Mouse (Mus musculus) limb, embryonic 14.5 days (tissue): ENCODE results near the gene Cdh10. TPM values are rescaled to one million over a fixed set of nuclear protein-coding genes. Genes with fewer than 3 reads are reported as not detected.
A peak's percentile ranks its signal among the peaks of the same experiment; 100 is the strongest.

Source experiments
- ATAC-seq: fragments of 200-750 bp; cut with Nextera tagmentation; 2 replicates; pipeline ENCODE4 v1.8.0; 2017; ENCODE audit warnings: low read depth, moderate number of reproducible peaks, moderate TSS enrichment; ENCODE audit not compliant: low FRiP score
- DNase-seq: peaks from one replicate; pipeline ENCODE4 v3.0.0-alpha.2; 2015; ENCODE audit warnings: low spot score
- H3K27ac ChIP-seq: fragments of 300-500 bp; sonication (generic); replicated peaks from 2 replicates; pipeline ENCODE4 v1.5.1; 2014; ENCODE audit warnings: low read depth, mild to moderate bottlenecking, low read length, moderate library complexity, mixed read lengths
- H3K27me3 ChIP-seq: fragments of 300-500 bp; sonication (generic); 2 replicates; pipeline ENCODE4 v1.6.1; 2014; ENCODE audit warnings: low read length, mixed read lengths; ENCODE audit not compliant: control insufficient read depth, insufficient read depth
- H3K36me3 ChIP-seq: fragments of 300-500 bp; sonication (generic); 2 replicates; pipeline ENCODE4 v1.6.1; 2014; ENCODE audit warnings: mild to moderate bottlenecking, low read length, moderate library complexity, mixed read lengths; ENCODE audit not compliant: control insufficient read depth, insufficient read depth
- H3K4me1 ChIP-seq: fragments of 300-500 bp; sonication (generic); 2 replicates; pipeline ENCODE4 v1.6.1; 2014; ENCODE audit warnings: antibody characterized with exemption, low read length, mixed read lengths; ENCODE audit not compliant: control insufficient read depth, insufficient read depth
- H3K4me2 ChIP-seq: fragments of 300-500 bp; sonication (generic); replicated peaks from 2 replicates; pipeline ENCODE4 v1.6.1; 2014; ENCODE audit warnings: low read depth, mild to moderate bottlenecking, low read length, moderate library complexity; ENCODE audit not compliant: severe bottlenecking
- H3K4me3 ChIP-seq: fragments of 300-500 bp; sonication (generic); replicated peaks from 2 replicates; pipeline ENCODE4 v1.5.1; 2014; ENCODE audit warnings: low read length
- H3K9ac ChIP-seq: fragments of 300-500 bp; sonication (generic); 2 replicates; pipeline ENCODE4 v1.6.1; 2014; ENCODE audit warnings: mild to moderate bottlenecking, low read depth, low read length, moderate library complexity; ENCODE audit not compliant: severe bottlenecking
- H3K9me3 ChIP-seq: fragments of 300-500 bp; sonication (generic); 2 replicates; pipeline ENCODE4 v1.6.1; 2016; ENCODE audit warnings: low read length; ENCODE audit not compliant: control insufficient read depth
- POLR2A ChIP-seq: fragments of 200-500 bp; IDR thresholded peaks from 2 replicates; pipeline ENCODE4 v1.8.0; 2012; ENCODE audit warnings: inconsistent platforms, mild to moderate bottlenecking, moderate library complexity, borderline replicate concordance; ENCODE audit not compliant: insufficient read depth, insufficient read length; ENCODE audit errors: extremely low read depth
- WGBS: fragments of 180-500 bp; shearing (Covaris S2); extraction: QIAGEN DNeasy Blood & Tissue Kit; methylation state at CpG from one replicate; pipeline ENCODE4 v1.1.7; 2014; 5-methylcytosine and 5-hydroxymethylcytosine counted together
- polyA plus RNA-seq, 2 experiments: library from polyadenylated mRNA; depleted of rRNA in 1 of 2; stranded (reverse) in 1 of 2; unstranded in 1 of 2; fragments of >200 nt; fragmentation: Nextera tagmentation in 1 of 2; extraction: Ambion mirVana in 1 of 2; gene quantifications; 2 replicates each; pipeline versions ENCODE4 v1.2.1 to v1.2.3; 2012 to 2014

Gene Cdh10
- polyA plus RNA-seq (2012; rRNA removed) = 3.9 and 4.8 TPM in 2 replicates
- polyA plus RNA-seq (2014; fragmentation: Nextera tagmentation; extraction: Ambion mirVana) = 3.6 and 3.9 TPM in 2 replicates

DNA sequence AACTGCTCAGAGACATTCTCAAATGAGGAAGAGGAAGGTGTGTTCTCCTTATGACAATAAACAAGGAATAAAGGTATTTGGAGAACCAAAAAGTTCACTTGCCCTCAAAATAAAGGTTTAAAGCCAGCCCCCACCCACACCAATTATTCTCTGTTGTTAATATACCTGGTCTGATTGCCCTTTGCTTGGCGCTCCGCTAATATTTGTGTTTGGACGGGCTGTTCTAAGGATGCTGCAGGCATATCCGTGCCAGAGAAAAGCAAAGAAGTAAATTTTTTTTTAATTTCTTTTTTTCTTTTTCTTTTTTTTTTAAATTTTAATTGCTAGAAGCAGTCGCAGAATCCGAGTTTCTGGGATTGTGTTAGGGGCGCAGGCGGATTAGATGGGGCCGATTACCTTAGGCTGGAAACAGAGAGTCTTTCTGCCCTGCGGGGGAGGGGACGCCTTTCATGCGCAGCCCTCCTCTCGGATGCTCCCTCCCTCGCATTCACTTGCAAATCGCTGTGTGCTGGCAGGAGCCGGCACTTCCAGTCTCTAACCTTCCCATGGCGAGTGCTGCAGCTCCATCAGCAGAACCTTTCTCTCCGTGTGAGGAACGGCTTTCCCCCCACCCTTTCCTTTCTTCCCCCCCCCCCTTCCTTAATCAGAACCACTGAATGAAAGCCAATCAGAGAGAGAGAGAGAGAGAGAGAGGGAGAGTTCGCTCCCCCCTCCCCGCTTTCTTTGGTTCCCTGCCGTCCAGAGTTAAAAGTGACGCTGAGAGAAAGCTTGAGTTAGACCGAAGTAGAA is at the start of gene Cdh10:
TSS of gene Cdh10 (plus strand) at position 763 of the 789 bp plus-strand sequence.
- DNase-seq = peak; percentile 38
- no peaks in the 10 kb centered on the region for H3K4me1 ChIP-seq
- WGBS = 1% methylated on average over 24 of the region's 24 CpGs
- H3K27me3 ChIP-seq = no peaks in the 10 kb centered on the region
- TF ChIP-seq POLR2A = no peak
- H3K9ac ChIP-seq = peak within 1 kb of the TSS; percentile 54
- H3K9me3 ChIP-seq = no peaks in the 10 kb centered on the region
- peak within 1 kb of the TSS; percentile 46 for H3K4me3 ChIP-seq
- no peak within 1 kb of the TSS for H3K27ac ChIP-seq
- peak within 1 kb of the TSS; percentile 62 for H3K4me2 ChIP-seq
- H3K36me3 ChIP-seq = no peaks in the 10 kb centered on the region
- ATAC-seq = peak; percentile 64; the same call in 1 of the 2 replicates

DNA sequence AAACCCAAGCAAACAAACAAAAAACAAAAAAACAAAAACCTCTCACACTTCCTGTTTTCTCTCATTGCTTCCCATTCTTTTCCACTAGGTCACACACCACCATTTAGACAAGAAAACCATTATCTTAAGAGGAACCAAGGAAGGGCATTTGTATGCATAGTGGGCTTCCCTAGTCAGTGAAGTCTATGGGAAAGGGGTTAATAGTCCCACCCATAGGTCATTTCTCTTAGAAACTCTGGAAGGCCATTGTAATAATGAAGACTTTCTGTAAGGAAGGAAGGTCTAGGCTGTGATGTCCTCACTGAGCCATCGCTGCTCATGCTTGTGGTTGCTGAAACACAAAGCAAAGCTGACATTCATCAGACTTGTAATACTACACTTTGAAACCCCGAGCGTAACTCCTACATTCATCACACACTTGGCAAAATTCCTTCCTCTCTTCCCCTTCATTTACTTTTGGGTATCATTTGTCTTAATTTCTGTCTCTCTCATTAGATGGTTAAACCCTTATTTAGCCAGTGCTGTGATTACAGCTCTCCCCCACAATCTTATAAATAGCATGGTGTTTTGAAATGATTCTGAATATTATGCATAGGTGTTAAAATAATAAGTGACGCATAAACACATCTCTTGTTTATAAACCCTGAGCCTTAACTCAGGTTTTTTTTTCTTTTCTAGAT is 9.5 kb upstream of the Cdh10 start:
- WGBS = 76% methylated on average over 4 of the region's 4 CpGs
- no peaks in the 10 kb centered on the region for H3K4me1 ChIP-seq
- H3K4me2 ChIP-seq = no peak overlapping the region
- no peak overlapping the region for H3K4me3 ChIP-seq
- no peaks in the 10 kb centered on the region for H3K36me3 ChIP-seq
- H3K9ac ChIP-seq = no peak overlapping the region
- DNase-seq (no peak), ATAC-seq (no peak)
- no peaks in the 10 kb centered on the region for H3K27me3 ChIP-seq
- TF ChIP-seq POLR2A = no peak
- no peak overlapping the region for H3K27ac ChIP-seq
- H3K9me3 ChIP-seq = no peaks in the 10 kb centered on the region

DNA sequence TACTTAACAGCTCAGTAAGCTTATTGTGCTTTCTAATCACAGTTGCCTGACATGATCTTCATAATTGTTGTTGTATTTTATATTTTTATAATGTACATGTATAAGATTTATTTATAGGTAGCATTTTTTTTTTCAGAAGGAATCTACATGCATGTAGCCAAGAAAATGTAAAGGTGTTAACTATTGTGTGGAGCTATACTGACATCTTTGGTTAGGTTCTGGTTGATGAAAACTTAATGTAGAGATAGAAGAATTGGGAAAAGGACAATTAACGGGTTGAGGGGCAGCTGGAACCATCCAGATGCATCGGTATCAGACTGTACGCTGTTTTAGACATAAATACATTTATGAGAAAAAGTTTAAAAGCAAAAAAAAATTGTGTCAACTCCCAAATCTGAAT is 1.0 kb upstream of the Cdh10 start:
- Histone ChIP-seq H3K4me1 (no peaks in the 10 kb centered on the region), H3K27ac (no peak overlapping the region), H3K9ac (no peak overlapping the region), H3K9me3 (no peaks in the 10 kb centered on the region), H3K27me3 (no peaks in the 10 kb centered on the region), H3K4me3 (no peak overlapping the region), H3K36me3 (no peaks in the 10 kb centered on the region), H3K4me2 (0 out of 2 replicates have a peak overlapping the region, but pooled peaks have one; percentile 62)
- DNase-seq (no peak), ATAC-seq (no peak)
- no peak for TF ChIP-seq POLR2A
- 73% methylated on average over 3 of the region's 3 CpGs for WGBS

- H3K27me3 ChIP-seq = no peaks in the 10 kb centered on the region
These were observed 1.5 kb downstream of the Cdh10 start for GRCm38 (mm10) chr15:18820226-18820625.

GRCm38 (mm10) chr15:18821114-18821756 is 2.5 kb downstream of the Cdh10 start:
- Histone ChIP-seq H3K36me3 (no peaks in the 10 kb centered on the region), H3K9me3 (no peaks in the 10 kb centered on the region), H3K4me2 (no peak overlapping the region), H3K27ac (no peak overlapping the region), H3K4me3 (no peak overlapping the region), H3K4me1 (no peaks in the 10 kb centered on the region), H3K27me3 (no peaks in the 10 kb centered on the region), H3K9ac (no peak overlapping the region)
- no peak for TF ChIP-seq POLR2A
- 22% methylated on average over 10 of the region's 10 CpGs for WGBS
- DNase-seq = peak; percentile 80
- peak; percentile 73 for ATAC-seq

More at GRCm38 (mm10) chr15:18820226-18820625, 1.5 kb downstream of the Cdh10 start:
- H3K27ac ChIP-seq = no peak overlapping the region
- WGBS = 19% methylated on average over 3 of the region's 3 CpGs
- 0 out of 2 replicates have a peak overlapping the region, but pooled peaks have one; percentile 46 for H3K4me3 ChIP-seq
- no peak overlapping the region for H3K9ac ChIP-seq
- no peak for TF ChIP-seq POLR2A
- no peaks in the 10 kb centered on the region for H3K4me1 ChIP-seq
- no peak for DNase-seq
- no peaks in the 10 kb centered on the region for H3K36me3 ChIP-seq
- H3K4me2 ChIP-seq = peak overlapping the region; percentile 26
- no peak for ATAC-seq
- H3K9me3 ChIP-seq = no peaks in the 10 kb centered on the region
